Mouse (Mus musculus) spleen, adult 2 months (tissue): ENCODE results near the gene Gxylt1.

Experiments used
- CTCF ChIP-seq: fragments of 200-500 bp; IDR thresholded peaks from 2 replicates; pipeline ENCODE4 v1.5.1; 2011; ENCODE audit warnings: mild to moderate bottlenecking, inconsistent platforms; ENCODE audit not compliant: insufficient read depth, insufficient read length, insufficient replicate concordance; ENCODE audit errors: extremely low read depth
- POLR2A ChIP-seq: fragments of 200-500 bp; IDR thresholded peaks from 2 replicates; pipeline ENCODE4 v1.6.1; 2011; ENCODE audit warnings: low read depth, low read length, inconsistent platforms

- no peak for TF ChIP-seq CTCF
- TF ChIP-seq POLR2A: no peak
Observed at GRCm38 (mm10) chr15:93270289-93270855, 4.6 kb downstream of the Gxylt1 start.
